Mouse (Mus musculus): ENCODE measurements around the gene Supt16.

GRCm38 (mm10) chr14:52217261-52217660 lies 20.0 kb upstream of the Supt16 start:
- TF ChIP-seq GATA1 (IDR thresholded peaks at IDR 0.05; ENCODE audit: borderline replicate concordance, low read length) (no peak), FLI1 (IDR thresholded peaks at IDR 0.05; ENCODE audit: low read length) (no peak)
